Mouse (Mus musculus) kidney, embryonic 16.5 days (tissue): Measurements from ENCODE around the gene Tmc8. TPM values are rescaled to one million over a fixed set of nuclear protein-coding genes. Genes with fewer than 3 reads are reported as not detected.
"Not testable (repeated sequence)": the region's sequence is repeated elsewhere in the genome, so short reads cannot be mapped to it uniquely, and the experiment has no call there.

Experiments
- ATAC-seq: fragments of 200-750 bp; cut with Nextera tagmentation; 2 replicates; pipeline ENCODE4 v1.8.0; 2017; ENCODE audit warnings: moderate TSS enrichment; ENCODE audit not compliant: low FRiP score, low TSS enrichment
- H3K27ac ChIP-seq: fragments of 300-500 bp; sonication (generic); 2 replicates; pipeline ENCODE4 v1.5.1; 2014; ENCODE audit warnings: low read length
- H3K27me3 ChIP-seq: fragments of 300-500 bp; sonication (generic); 2 replicates; pipeline ENCODE4 v1.6.1; 2014; ENCODE audit warnings: low read length, control low read depth, mixed read lengths; ENCODE audit not compliant: insufficient read depth
- H3K36me3 ChIP-seq: fragments of 300-500 bp; sonication (generic); 2 replicates; pipeline ENCODE4 v1.6.1; 2014; ENCODE audit warnings: low read length, control low read depth, mixed read lengths; ENCODE audit not compliant: insufficient read depth
- H3K4me1 ChIP-seq: fragments of 300-500 bp; sonication (generic); 2 replicates; pipeline ENCODE4 v1.6.1; 2014; ENCODE audit warnings: low read length, control low read depth, mixed read lengths; ENCODE audit not compliant: insufficient read depth
- H3K4me2 ChIP-seq: fragments of 300-500 bp; sonication (generic); replicated peaks from 2 replicates; pipeline ENCODE4 v1.6.1; 2014; ENCODE audit warnings: low read depth, low read length
- H3K4me3 ChIP-seq: fragments of 300-500 bp; sonication (generic); 2 replicates; pipeline ENCODE4 v1.5.1; 2014; ENCODE audit warnings: mild to moderate bottlenecking, low read length
- H3K9ac ChIP-seq: fragments of 300-500 bp; sonication (generic); replicated peaks from 2 replicates; pipeline ENCODE4 v1.6.1; 2014; ENCODE audit warnings: low read length
- H3K9me3 ChIP-seq: fragments of 300-500 bp; sonication (generic); 2 replicates; pipeline ENCODE4 v1.6.1; 2016; ENCODE audit warnings: low read length, control low read depth
- WGBS: fragments of 180-500 bp; shearing (Covaris S2); extraction: QIAGEN DNeasy Blood & Tissue Kit; methylation state at CpG from one replicate; pipeline ENCODE4 v1.1.7; 2014; 5-methylcytosine and 5-hydroxymethylcytosine counted together
- polyA plus RNA-seq: library from polyadenylated mRNA; unstranded; fragments of >200 nt; fragmentation: Nextera tagmentation; extraction: Ambion mirVana; gene quantifications from 2 replicates; pipeline ENCODE4 v1.2.1, GENCODE M21; 2015

The Tmc8 gene
- polyA plus RNA-seq, 1 experiment from 2014 or later = 3.6 TPM

- Histone ChIP-seq H3K4me2 (peak overlapping the region; percentile 97), H3K27ac (peak overlapping the region; percentile 89), H3K36me3 (peaks cover under 1% of the 10 kb centered on the region; the same call in 1 of the 2 replicates), H3K4me3 (peak overlapping the region; percentile 65), H3K4me1 (peaks cover 46% of the 10 kb centered on the region), H3K9ac (peak overlapping the region; percentile 85), H3K9me3 (no peaks in the 10 kb centered on the region), H3K27me3 (no peaks in the 10 kb centered on the region)
- peak; percentile 71 for ATAC-seq
- under 1% methylated on average over 19 of the region's 19 CpGs for WGBS
Observed at GRCm38 (mm10) chr11:117780582-117781111, 1.2 kb upstream of the Tmc8 start.

- H3K27me3 ChIP-seq = no peaks in the 10 kb centered on the region
- WGBS = 12% methylated on average over 18 of the region's 18 CpGs
- H3K36me3 ChIP-seq = no peaks in the 10 kb centered on the region
- H3K27ac ChIP-seq = peak overlapping the region; percentile 89
- peak overlapping the region; percentile 97 for H3K4me2 ChIP-seq
- ATAC-seq = no peak
- peak overlapping the region; percentile 54 for H3K9ac ChIP-seq
- H3K9me3 ChIP-seq = no peaks in the 10 kb centered on the region
- peak overlapping the region; percentile 65 for H3K4me3 ChIP-seq
- H3K4me1 ChIP-seq = peaks cover 46% of the 10 kb centered on the region
Observed at GRCm38 (mm10) chr11:117781199-117781821, 566 bp upstream of the Tmc8 start.

- H3K36me3 ChIP-seq = no peaks in the 10 kb centered on the region
- H3K4me2 ChIP-seq = peak overlapping the region; percentile 62
- H3K4me1 ChIP-seq = peaks cover 46% of the 10 kb centered on the region
- peak overlapping the region; percentile 41 for H3K4me3 ChIP-seq
- no peaks in the 10 kb centered on the region for H3K27me3 ChIP-seq
- peak overlapping the region; percentile 67; the same call in 1 of the 2 replicates for H3K27ac ChIP-seq
- 55% methylated on average over 9 of the region's 9 CpGs for WGBS
- no peak for ATAC-seq
- no peaks in the 10 kb centered on the region for H3K9me3 ChIP-seq
- peak overlapping the region; percentile 70 for H3K9ac ChIP-seq
Observed at GRCm38 (mm10) chr11:117782705-117783034, 794 bp downstream of the Tmc8 start.

GRCm38 (mm10) chr11:117783089-117783488, 1.2 kb downstream of the Tmc8 start:
- peaks cover 46% of the 10 kb centered on the region for H3K4me1 ChIP-seq

GRCm38 (mm10) chr11:117783683-117784309, 1.9 kb downstream of the Tmc8 start:
- Histone ChIP-seq H3K4me2 (peak overlapping the region; percentile 62), H3K9ac (peak overlapping the region; percentile 70), H3K27ac (no peak overlapping the region), H3K36me3 (no peaks in the 10 kb centered on the region), H3K4me3 (peak overlapping the region; percentile 41), H3K9me3 (no peaks in the 10 kb centered on the region), H3K27me3 (no peaks in the 10 kb centered on the region), H3K4me1 (peaks cover 39% of the 10 kb centered on the region)
- ATAC-seq = no peak
- 42% methylated on average over 10 of the region's 10 CpGs for WGBS

More at GRCm38 (mm10) chr11:117783089-117783488, 1.2 kb downstream of the Tmc8 start:
- 3% methylated on average over 31 of the region's 31 CpGs for WGBS
- Histone ChIP-seq H3K27ac (peak overlapping the region; percentile 67; the same call in 1 of the 2 replicates), H3K4me2 (peak overlapping the region; percentile 62), H3K36me3 (no peaks in the 10 kb centered on the region), H3K4me3 (peak overlapping the region; percentile 41), H3K27me3 (no peaks in the 10 kb centered on the region), H3K9ac (peak overlapping the region; percentile 70), H3K9me3 (no peaks in the 10 kb centered on the region)
- no peak for ATAC-seq

GRCm38 (mm10) chr11:117786294-117786693, 4.4 kb downstream of the Tmc8 start:
- no peaks in the 10 kb centered on the region for H3K9me3 ChIP-seq
- 10% methylated on average over 10 of the region's 10 CpGs for WGBS
- no peak overlapping the region for H3K27ac ChIP-seq
- no peak for ATAC-seq
- H3K4me2 ChIP-seq = no peak overlapping the region
- H3K27me3 ChIP-seq = no peaks in the 10 kb centered on the region
- no peak overlapping the region for H3K4me3 ChIP-seq
- H3K36me3 ChIP-seq = no peaks in the 10 kb centered on the region
- H3K9ac ChIP-seq = peak overlapping the region; percentile 1; the same call in 1 of the 2 replicates
- H3K4me1 ChIP-seq = peaks cover 30% of the 10 kb centered on the region

GRCm38 (mm10) chr11:117788481-117788880, 6.6 kb downstream of the Tmc8 start:
- not testable (repeated sequence) for H3K9me3 ChIP-seq, H3K27me3 ChIP-seq, H3K36me3 ChIP-seq, H3K4me2 ChIP-seq, ATAC-seq, H3K27ac ChIP-seq, H3K4me3 ChIP-seq, H3K9ac ChIP-seq
- 80% methylated on average over 7 of the region's 7 CpGs for WGBS
- H3K4me1 ChIP-seq = peaks cover 25% of the 10 kb centered on the region

GRCm38 (mm10) chr11:117790286-117790685, 8.4 kb downstream of the Tmc8 start:
- peak overlapping the region; percentile 54 for H3K9ac ChIP-seq
- H3K9me3 ChIP-seq = no peaks in the 10 kb centered on the region
- peaks cover 24% of the 10 kb centered on the region for H3K4me1 ChIP-seq
- WGBS = 3% methylated on average over 14 of the region's 14 CpGs
- peak overlapping the region; percentile 57 for H3K4me2 ChIP-seq
- peak overlapping the region; percentile 32 for H3K4me3 ChIP-seq
- H3K27me3 ChIP-seq = no peaks in the 10 kb centered on the region
- H3K27ac ChIP-seq = 0 out of 2 replicates have a peak overlapping the region, but pooled peaks have one; percentile 38
- H3K36me3 ChIP-seq = no peaks in the 10 kb centered on the region
- peak; percentile 43 for ATAC-seq

GRCm38 (mm10) chr11:117790703-117791440, 9.0 kb downstream of the Tmc8 start:
- ATAC-seq = peak; percentile 87
- Histone ChIP-seq H3K9me3 (no peaks in the 10 kb centered on the region), H3K4me2 (peak overlapping the region; percentile 57), H3K4me1 (peaks cover 24% of the 10 kb centered on the region), H3K4me3 (peak overlapping the region; percentile 32), H3K36me3 (no peaks in the 10 kb centered on the region), H3K27me3 (no peaks in the 10 kb centered on the region), H3K9ac (peak overlapping the region; percentile 54), H3K27ac (0 out of 2 replicates have a peak overlapping the region, but pooled peaks have one; percentile 43)
- WGBS = 34% methylated on average over 23 of the region's 23 CpGs
